Mouse (Mus musculus): Measurements from ENCODE around the gene Gm5141.
"Not testable (repeated sequence)": the region's sequence is repeated elsewhere in the genome, so short reads cannot be mapped to it uniquely, and the experiment has no call there.

The Gm5141 gene

GRCm38 (mm10) chr13:62785199-62786134 is at the start of gene Gm5141:
Gene Gm5141, minus strand, starts transcription at chr13:62785808.
- peak; percentile 69 to 71 for DNase-seq (ENCODE audit: low spot score in 2 of 2)

GRCm38 (mm10) chr13:62833341-62833740 is 47.7 kb upstream of the Gm5141 start:
- no peak for DNase-seq (ENCODE audit: low spot score in 2 of 2)

- no peak for DNase-seq (ENCODE audit: low spot score in 2 of 2)
Observed at GRCm38 (mm10) chr13:62832239-62832638, 46.6 kb upstream of the Gm5141 start.

- DNase-seq (ENCODE audit: low spot score in 2 of 2): not testable (repeated sequence)
Observed at GRCm38 (mm10) chr13:62815705-62816104, 30.1 kb upstream of the Gm5141 start.

GRCm38 (mm10) chr13:62812713-62813112 is 27.1 kb upstream of the Gm5141 start:
- no peak for DNase-seq (ENCODE audit: low spot score in 2 of 2)

GRCm38 (mm10) chr13:62807981-62808380 is 22.4 kb upstream of the Gm5141 start:
- DNase-seq (ENCODE audit: low spot score in 2 of 2): not testable (repeated sequence)

GRCm38 (mm10) chr13:62786135-62786493 is 506 bp upstream of the Gm5141 start:
- DNase-seq (ENCODE audit: low spot score in 2 of 2): not testable (repeated sequence)

- DNase-seq (ENCODE audit: low spot score in 2 of 2): peak; percentile 33 to 72
Observed at GRCm38 (mm10) chr13:62763806-62764205, 21.8 kb downstream of the Gm5141 start.

GRCm38 (mm10) chr13:62760432-62761415 is 24.9 kb downstream of the Gm5141 start, which contains the start of gene Platr25:
Gene Platr25, minus strand, starts transcription at chr13:62760709.
- peak; percentile 16 to 50 for DNase-seq (ENCODE audit: low spot score in 2 of 2)

- DNase-seq (ENCODE audit: low spot score in 2 of 2): no peak
Observed at GRCm38 (mm10) chr13:62733322-62733721, 52.3 kb downstream of the Gm5141 start.

Measured in frontal cortex, postnatal 36 days (tissue).